Mouse (Mus musculus): Measurements from ENCODE around the gene Olfr215. TPM values are rescaled to one million over a fixed set of nuclear protein-coding genes. Genes with fewer than 3 reads are reported as not detected.
"Not testable (repeated sequence)": the region's sequence is repeated elsewhere in the genome, so short reads cannot be mapped to it uniquely, and the experiment has no call there.

The Olfr215 gene
- not detected in 2 replicates for polyA plus RNA-seq (2015; fragmentation: Nextera tagmentation; extraction: Ambion mirVana)

GRCm38 (mm10) chr6:116584095-116584494 lies at the start of gene Olfr215:
Gene Olfr215 (minus strand): TSS chr6:116584195.
- no peak within 1 kb of the TSS for H3K9ac ChIP-seq (replicated peaks)
- 0 out of 2 replicates have a peak, but pooled peaks cover 2% of the 10 kb centered on the region for H3K4me1 ChIP-seq (replicated peaks)
- 48% methylated on average over 4 of the region's 4 CpGs for WGBS
- H3K27ac ChIP-seq = no peak within 1 kb of the TSS
- no peak for ATAC-seq
- no peaks in the 10 kb centered on the region for H3K27me3 ChIP-seq
- no peak within 1 kb of the TSS for H3K4me3 ChIP-seq (replicated peaks)
- H3K36me3 ChIP-seq = no peaks in the 10 kb centered on the region
- H3K9me3 ChIP-seq = no peaks in the 10 kb centered on the region
- H3K4me2 ChIP-seq (replicated peaks) = no peak within 1 kb of the TSS

GRCm38 (mm10) chr6:116632129-116632528 lies 48.1 kb upstream of the Olfr215 start:
- WGBS = 47% methylated on average over 1 of the region's 1 CpGs
- peaks cover 16% of the 10 kb centered on the region for H3K4me1 ChIP-seq (replicated peaks)
- H3K9me3 ChIP-seq = no peaks in the 10 kb centered on the region
- no peak overlapping the region for H3K27ac ChIP-seq
- H3K36me3 ChIP-seq = peaks cover 3% of the 10 kb centered on the region; the same call in 1 of the 2 replicates
- no peak overlapping the region for H3K4me2 ChIP-seq (replicated peaks)
- H3K27me3 ChIP-seq = no peaks in the 10 kb centered on the region
- no peak for ATAC-seq
- no peak overlapping the region for H3K9ac ChIP-seq (replicated peaks)
- H3K4me3 ChIP-seq (replicated peaks) = no peak overlapping the region

GRCm38 (mm10) chr6:116629766-116630165 lies 45.8 kb upstream of the Olfr215 start:
- H3K36me3 ChIP-seq = peaks cover 17% of the 10 kb centered on the region
- H3K4me3 ChIP-seq (replicated peaks) = no peak overlapping the region
- no peak for ATAC-seq
- H3K9ac ChIP-seq (replicated peaks) = no peak overlapping the region
- H3K4me1 ChIP-seq (replicated peaks) = peaks cover 26% of the 10 kb centered on the region
- WGBS = 90% methylated on average over 10 of the region's 10 CpGs
- no peak overlapping the region for H3K27ac ChIP-seq
- H3K4me2 ChIP-seq (replicated peaks) = no peak overlapping the region
- no peaks in the 10 kb centered on the region for H3K9me3 ChIP-seq
- H3K27me3 ChIP-seq = no peaks in the 10 kb centered on the region

GRCm38 (mm10) chr6:116628539-116629171 lies 44.7 kb upstream of the Olfr215 start, which contains the start of gene Zfp422:
Gene Zfp422 (minus strand): TSS chr6:116628999.
- Histone ChIP-seq H3K9ac (replicated peaks) (peak within 1 kb of the TSS; percentile 98), H3K4me2 (replicated peaks) (peak within 1 kb of the TSS; percentile 74), H3K4me3 (replicated peaks) (peak within 1 kb of the TSS; percentile 87), H3K4me1 (replicated peaks) (peaks cover 26% of the 10 kb centered on the region), H3K27ac (peak within 1 kb of the TSS; percentile 96), H3K9me3 (no peaks in the 10 kb centered on the region), H3K27me3 (no peaks in the 10 kb centered on the region), H3K36me3 (peaks cover 18% of the 10 kb centered on the region)
- under 1% methylated on average over 56 of the region's 56 CpGs for WGBS
- peak; percentile 97 for ATAC-seq

GRCm38 (mm10) chr6:116628095-116628494 lies 44.1 kb upstream of the Olfr215 start:
- peak overlapping the region; percentile 74 for H3K4me2 ChIP-seq (replicated peaks)
- H3K9me3 ChIP-seq = no peaks in the 10 kb centered on the region
- H3K36me3 ChIP-seq = peaks cover 18% of the 10 kb centered on the region
- ATAC-seq = no peak
- peak overlapping the region; percentile 96 for H3K27ac ChIP-seq
- no peaks in the 10 kb centered on the region for H3K27me3 ChIP-seq
- H3K9ac ChIP-seq (replicated peaks) = peak overlapping the region; percentile 98
- WGBS = 12% methylated on average over 9 of the region's 9 CpGs
- peak overlapping the region; percentile 87 for H3K4me3 ChIP-seq (replicated peaks)
- H3K4me1 ChIP-seq (replicated peaks) = peaks cover 26% of the 10 kb centered on the region

- not testable (repeated sequence) for H3K27ac ChIP-seq; H3K27me3 ChIP-seq; H3K9me3 ChIP-seq; H3K4me2 ChIP-seq (replicated peaks); ATAC-seq; H3K9ac ChIP-seq (replicated peaks); H3K4me3 ChIP-seq (replicated peaks)
- Histone ChIP-seq H3K36me3 (peaks cover 18% of the 10 kb centered on the region), H3K4me1 (replicated peaks) (peaks cover 26% of the 10 kb centered on the region)
- WGBS = 95% methylated on average over 9 of the region's 9 CpGs
Measured at GRCm38 (mm10) chr6:116626417-116626816, 42.4 kb upstream of the Olfr215 start.

GRCm38 (mm10) chr6:116621318-116622023 lies 37.5 kb upstream of the Olfr215 start:
- WGBS = 75% methylated on average over 8 of the region's 8 CpGs
- H3K27ac ChIP-seq = no peak overlapping the region

GRCm38 (mm10) chr6:116618073-116618472 lies 34.1 kb upstream of the Olfr215 start:
- Histone ChIP-seq H3K9me3 (no peaks in the 10 kb centered on the region), H3K27ac (no peak overlapping the region), H3K4me1 (replicated peaks) (no peaks in the 10 kb centered on the region), H3K4me2 (replicated peaks) (no peak overlapping the region), H3K27me3 (no peaks in the 10 kb centered on the region), H3K4me3 (replicated peaks) (no peak overlapping the region), H3K9ac (replicated peaks) (no peak overlapping the region), H3K36me3 (no peaks in the 10 kb centered on the region)
- ATAC-seq = no peak

More at GRCm38 (mm10) chr6:116621318-116622023, 37.5 kb upstream of the Olfr215 start:
- no peak for ATAC-seq
- H3K36me3 ChIP-seq = peaks cover 12% of the 10 kb centered on the region
- H3K4me1 ChIP-seq (replicated peaks) = peaks cover 8% of the 10 kb centered on the region; the same call in 1 of the 2 replicates
- no peak overlapping the region for H3K9ac ChIP-seq (replicated peaks)
- H3K27me3 ChIP-seq = no peaks in the 10 kb centered on the region
- H3K4me2 ChIP-seq (replicated peaks) = no peak overlapping the region
- no peaks in the 10 kb centered on the region for H3K9me3 ChIP-seq
- H3K4me3 ChIP-seq (replicated peaks) = no peak overlapping the region

GRCm38 (mm10) chr6:116615719-116616118 lies 31.7 kb upstream of the Olfr215 start:
- no peak overlapping the region for H3K9ac ChIP-seq (replicated peaks)
- no peak overlapping the region for H3K4me3 ChIP-seq (replicated peaks)
- WGBS = 90% methylated on average over 2 of the region's 2 CpGs
- H3K27ac ChIP-seq = no peak overlapping the region
- ATAC-seq = no peak
- no peaks in the 10 kb centered on the region for H3K9me3 ChIP-seq
- H3K4me2 ChIP-seq (replicated peaks) = no peak overlapping the region
- no peaks in the 10 kb centered on the region for H3K4me1 ChIP-seq (replicated peaks)
- no peaks in the 10 kb centered on the region for H3K36me3 ChIP-seq
- no peaks in the 10 kb centered on the region for H3K27me3 ChIP-seq

- no peak for ATAC-seq
- Histone ChIP-seq H3K4me2 (replicated peaks) (no peak overlapping the region), H3K27me3 (no peaks in the 10 kb centered on the region), H3K27ac (no peak overlapping the region), H3K4me3 (replicated peaks) (no peak overlapping the region), H3K9me3 (no peaks in the 10 kb centered on the region), H3K36me3 (no peaks in the 10 kb centered on the region), H3K9ac (replicated peaks) (no peak overlapping the region), H3K4me1 (replicated peaks) (no peaks in the 10 kb centered on the region)
- 53% methylated on average over 4 of the region's 4 CpGs for WGBS
Measured at GRCm38 (mm10) chr6:116607230-116607629, 23.2 kb upstream of the Olfr215 start.

- H3K27ac ChIP-seq; H3K4me2 ChIP-seq (replicated peaks); H3K36me3 ChIP-seq; H3K4me3 ChIP-seq (replicated peaks); H3K9ac ChIP-seq (replicated peaks); ATAC-seq; H3K27me3 ChIP-seq; H3K4me1 ChIP-seq (replicated peaks); H3K9me3 ChIP-seq: not testable (repeated sequence)
Measured at GRCm38 (mm10) chr6:116600969-116601368, 17.0 kb upstream of the Olfr215 start.

- Histone ChIP-seq H3K9me3 (no peaks in the 10 kb centered on the region), H3K27ac (no peak overlapping the region), H3K27me3 (no peaks in the 10 kb centered on the region), H3K4me3 (replicated peaks) (no peak overlapping the region), H3K36me3 (no peaks in the 10 kb centered on the region), H3K4me2 (replicated peaks) (no peak overlapping the region), H3K4me1 (replicated peaks) (no peaks in the 10 kb centered on the region), H3K9ac (replicated peaks) (no peak overlapping the region)
- ATAC-seq = 0 out of 2 replicates have a peak, but pooled peaks have one; percentile 45
- WGBS = 36% methylated on average over 3 of the region's 3 CpGs
Measured at GRCm38 (mm10) chr6:116569834-116570233, 14.2 kb downstream of the Olfr215 start.

Data from midbrain, embryonic 13.5 days (tissue).